ENCODE assay signal across 19 mouse cellular contexts in genomic region chr12:31706168-31706567, GRCm38 (mm10). TPM values are rescaled to one million over a fixed set of nuclear protein-coding genes. Genes with fewer than 3 reads are reported as not detected.
DNase-seq lines count a peak whose midpoint lies in the region; ATAC-seq lines count a peak whose summit lies in the region.
"Had no signal": no experiment of that assay in that cellular context is flagged by ENCODE, and none has a peak within 500 bp of the region (broad histone marks: within the 10 kb centered on the region; RNA-seq: fewer than 3 reads in every experiment).

No protein-coding gene starts in this region.

- no peaks in the 10 kb centered on the region for H3K36me3 ChIP-seq in embryonic facial prominence, embryonic 14.5 days (ENCODE audit: control insufficient read depth, insufficient read depth, low read length)
- H3K36me3 ChIP-seq in embryonic facial prominence, embryonic 10.5 days (replicated peaks): no peaks in the 10 kb centered on the region
- H3K36me3 ChIP-seq in heart, embryonic 15.5 days: no peaks in the 10 kb centered on the region
- H3K36me3 ChIP-seq: embryonic facial prominence, embryonic 15.5 days; forebrain, embryonic 10.5 days had no signal

- no peaks in the 10 kb centered on the region for H3K9me3 ChIP-seq in embryonic facial prominence, embryonic 14.5 days (ENCODE audit: control insufficient read depth, low read length)
- no peaks in the 10 kb centered on the region for H3K9me3 ChIP-seq in embryonic facial prominence, embryonic 10.5 days
- H3K9me3 ChIP-seq in heart, embryonic 15.5 days (replicated peaks): no peaks in the 10 kb centered on the region
- H3K9me3 ChIP-seq: embryonic facial prominence, embryonic 15.5 days; forebrain, embryonic 10.5 days had no signal

- H3K4me3 ChIP-seq in embryonic facial prominence, embryonic 14.5 days (ENCODE audit: low read depth, low read length): no peak overlapping the region
- H3K4me3 ChIP-seq in embryonic facial prominence, embryonic 10.5 days: no peak overlapping the region
- no peak overlapping the region for H3K4me3 ChIP-seq in heart, embryonic 15.5 days
- H3K4me3 ChIP-seq: embryonic facial prominence, embryonic 15.5 days; forebrain, embryonic 10.5 days; gastrocnemius, adult 2 months had no signal

- H3K4me1 ChIP-seq in embryonic facial prominence, embryonic 14.5 days (ENCODE audit: control insufficient read depth, insufficient read depth, low read length): peaks cover 6% of the 10 kb centered on the region; the same call in 1 of the 2 replicates
- peaks cover under 1% of the 10 kb centered on the region; the same call in 1 of the 2 replicates for H3K4me1 ChIP-seq in embryonic facial prominence, embryonic 10.5 days
- peaks cover 6% of the 10 kb centered on the region for H3K4me1 ChIP-seq in heart, embryonic 15.5 days (replicated peaks)
- H3K4me1 ChIP-seq: embryonic facial prominence, embryonic 15.5 days; forebrain, embryonic 10.5 days had no signal

- no peaks in the 10 kb centered on the region for H3K27me3 ChIP-seq in embryonic facial prominence, embryonic 14.5 days (replicated peaks; ENCODE audit: control insufficient read depth, insufficient read depth, low read length)
- no peaks in the 10 kb centered on the region for H3K27me3 ChIP-seq in embryonic facial prominence, embryonic 10.5 days (replicated peaks; ENCODE audit: low read depth, poor library complexity, severe bottlenecking)
- no peaks in the 10 kb centered on the region for H3K27me3 ChIP-seq in heart, embryonic 15.5 days
- H3K27me3 ChIP-seq: embryonic facial prominence, embryonic 15.5 days; Patski had no signal

- DNase-seq in embryonic facial prominence, embryonic 14.5 days (ENCODE audit: low spot score): peak; percentile 27
- no peak for DNase-seq in embryonic facial prominence, embryonic 10.5 days (ENCODE audit: low spot score)
- DNase-seq in 3T3-L1 (ENCODE audit: low read depth, low spot score) (peak; percentile 18), NIH3T3 (ENCODE audit: low read depth) (peak; percentile 47), liver (no peak)
- no peak for DNase-seq in urinary bladder, postnatal 14 days (ENCODE audit: low spot score)
- DNase-seq: cerebellum, adult 9-11 months; gastrocnemius, adult 2 months; kidney, adult 9 months; kidney, postnatal 25 days; left cerebral cortex, postnatal 4 days; liver, postnatal 0 days; thymus, adult 2 months had no signal

- no peak for ATAC-seq in embryonic facial prominence, embryonic 14.5 days (ENCODE audit: low read depth)
- no peak for ATAC-seq in heart, embryonic 15.5 days (replicated peaks; ENCODE audit: insufficient number of reproducible peaks, insufficient read depth, low FRiP score, low read depth)
- ATAC-seq: liver, postnatal 0 days; Patski had no signal

- 44% methylated on average over 2 of the region's 2 CpGs for WGBS in embryonic facial prominence, embryonic 14.5 days
- WGBS in embryonic facial prominence, embryonic 10.5 days: 71% methylated on average over 2 of the region's 2 CpGs
- 26% methylated on average over 2 of the region's 2 CpGs for WGBS in heart, embryonic 15.5 days

- no peak overlapping the region for H3K4me2 ChIP-seq in embryonic facial prominence, embryonic 14.5 days (ENCODE audit: low read depth, low read length)
- no peak overlapping the region for H3K4me2 ChIP-seq in heart, embryonic 15.5 days
- H3K4me2 ChIP-seq: embryonic facial prominence, embryonic 15.5 days; hindbrain, embryonic 14.5 days had no signal

- no peak overlapping the region for H3K9ac ChIP-seq in embryonic facial prominence, embryonic 14.5 days (ENCODE audit: low read depth, low read length)
- no peak overlapping the region for H3K9ac ChIP-seq in heart, embryonic 15.5 days
- H3K9ac ChIP-seq: embryonic facial prominence, embryonic 15.5 days; hindbrain, embryonic 14.5 days; liver, postnatal 0 days had no signal

- no peak overlapping the region for H3K27ac ChIP-seq in embryonic facial prominence, embryonic 14.5 days (replicated peaks; ENCODE audit: low read depth, low read length)
- H3K27ac ChIP-seq in embryonic facial prominence, embryonic 10.5 days (replicated peaks): no peak overlapping the region
- peak overlapping the region; percentile 63 for H3K27ac ChIP-seq in heart, embryonic 15.5 days
- H3K27ac ChIP-seq: embryonic facial prominence, embryonic 15.5 days; forebrain, embryonic 10.5 days; gastrocnemius, adult 2 months; hindbrain, embryonic 14.5 days had no signal

RNA-seq across cellular contexts. Expression of gene Gpr22, which starts 7.6 kb away (rescaled TPM):
- 0.88 and 1.2 TPM in 2 replicates for polyA plus RNA-seq in embryonic facial prominence, embryonic 14.5 days (2014; fragmentation: Nextera tagmentation; extraction: Ambion mirVana)
- polyA plus RNA-seq in embryonic facial prominence, embryonic 10.5 days (2016; fragmentation: Nextera tagmentation; extraction: Ambion mirVana): 0.69 and 0.93 TPM in 2 replicates
- 5.8 and 8.2 TPM in 2 replicates for polyA plus RNA-seq in heart, embryonic 15.5 days (2015; fragmentation: Nextera tagmentation; extraction: Ambion mirVana)
- polyA plus RNA-seq: liver, adult 2 months had no signal

RNA-seq across cellular contexts. Expression of gene Cog5, which starts 51.5 kb away (rescaled TPM):
- polyA plus RNA-seq in embryonic facial prominence, embryonic 14.5 days (2014; fragmentation: Nextera tagmentation; extraction: Ambion mirVana): 32.4 and 34.0 TPM in 2 replicates
- polyA plus RNA-seq in embryonic facial prominence, embryonic 10.5 days (2016; fragmentation: Nextera tagmentation; extraction: Ambion mirVana): 29.0 and 31.1 TPM in 2 replicates
- 24.1 and 26.6 TPM in 2 replicates for polyA plus RNA-seq in heart, embryonic 15.5 days (2015; fragmentation: Nextera tagmentation; extraction: Ambion mirVana)

RNA-seq across cellular contexts. Expression of gene Dus4l, which starts 51.5 kb away (rescaled TPM):
- 8.9 and 9.3 TPM in 2 replicates for polyA plus RNA-seq in embryonic facial prominence, embryonic 14.5 days (2014; fragmentation: Nextera tagmentation; extraction: Ambion mirVana)
- 11.9 and 12.3 TPM in 2 replicates for polyA plus RNA-seq in embryonic facial prominence, embryonic 10.5 days (2016; fragmentation: Nextera tagmentation; extraction: Ambion mirVana)
- polyA plus RNA-seq in heart, embryonic 15.5 days (2015; fragmentation: Nextera tagmentation; extraction: Ambion mirVana): 5.2 and 7.0 TPM in 2 replicates

Comparison
In these comparisons a context has a peak if more than half of its experiments do, and no peak if none do; other contexts are left out.
1. DNase-seq: peak in embryonic facial prominence, embryonic 14.5 days (single experiment), 3T3-L1 (single experiment) and NIH3T3 (single experiment); none in embryonic facial prominence, embryonic 10.5 days (single experiment), liver (single experiment) and urinary bladder, postnatal 14 days (single experiment).